9 mouse cellular contexts compared by ENCODE assay signal in genomic region chr12:40199795-40200402, GRCm38 (mm10). TPM values are rescaled to one million over a fixed set of nuclear protein-coding genes. Genes with fewer than 3 reads are reported as not detected.
DNase-seq lines count a peak whose midpoint lies in the region; ATAC-seq and TF ChIP-seq lines count a peak whose summit lies in the region.
"Had no signal": no experiment of that assay in that cellular context is flagged by ENCODE, and none has a peak within 500 bp of the region (broad histone marks: within the 10 kb centered on the region; RNA-seq: fewer than 3 reads in every experiment).

No protein-coding gene starts in this region.

- peak; percentile 73 to 85 for TF ChIP-seq CTCF in CH12.LX (conservative IDR thresholded peaks at IDR 0.05 in 1 of 2, IDR thresholded peaks at IDR 0.05 in 1 of 2; ENCODE audit: low read depth in 2 of 2, low read length in 2 of 2)
- peak; percentile 66 for TF ChIP-seq CTCF in bone marrow, adult 2 months (IDR thresholded peaks at IDR 0.05; ENCODE audit: control insufficient read depth, insufficient read depth, low read length)

- dilution Hi-C loops in CH12.LX (cut with MboI; ENCODE audit: extremely low pct_ligation_motif_present, extremely low pct_unique_long_range_greater_than_20kb, low sequenced_read_pairs) = no loop called here

- H3K27me3 ChIP-seq in CH12.LX (replicated peaks) = no peaks in the 10 kb centered on the region
- no peaks in the 10 kb centered on the region for H3K27me3 ChIP-seq in forebrain, embryonic 12.5 days
- no peaks in the 10 kb centered on the region for H3K27me3 ChIP-seq in heart, embryonic 15.5 days

- H3K4me2 ChIP-seq in CH12.LX (ENCODE audit: insufficient read depth, low read depth, poor library complexity, severe bottlenecking) = no peak overlapping the region
- no peak overlapping the region for H3K4me2 ChIP-seq in forebrain, embryonic 12.5 days
- peak overlapping the region; percentile 58 for H3K4me2 ChIP-seq in heart, embryonic 15.5 days

- peak; percentile 57; the same call in 1 of the 2 replicates for ATAC-seq in forebrain, embryonic 12.5 days (ENCODE audit: low FRiP score)
- ATAC-seq in heart, embryonic 15.5 days (replicated peaks; ENCODE audit: insufficient number of reproducible peaks, insufficient read depth, low FRiP score, low read depth) = peak; percentile 12; the same call in 1 of the 2 replicates

- DNase-seq in CH12.LX (ENCODE audit: extremely low read depth) = peak; percentile 65
- DNase-seq in kidney, postnatal 25 days = peak; percentile 64 to 71
- peak; percentile 61 to 72 for DNase-seq in lung, adult 18-20 months
- peak; percentile 56 for DNase-seq in ovary, postnatal 14 days (ENCODE audit: low spot score)
- peak; percentile 87 for DNase-seq in thymus, postnatal 14 days

- peaks cover 0 to 16% of the 10 kb centered on the region in 2 experiments; a peak in 2 of 4 replicates for H3K4me1 ChIP-seq in CH12.LX (ENCODE audit: control insufficient read depth in 1 of 2, insufficient read depth in 2 of 2)
- H3K4me1 ChIP-seq in bone marrow, adult 2 months (ENCODE audit: control insufficient read depth, insufficient read depth, low read length) = peaks cover 1% of the 10 kb centered on the region
- H3K4me1 ChIP-seq in forebrain, embryonic 12.5 days = no peaks in the 10 kb centered on the region
- peaks cover 6% of the 10 kb centered on the region; the same call in 1 of the 2 replicates for H3K4me1 ChIP-seq in heart, embryonic 15.5 days (replicated peaks)

- peaks cover 26 to 51% of the 10 kb centered on the region in 2 experiments for H3K36me3 ChIP-seq in CH12.LX (replicated peaks in 1 of 2; ENCODE audit: control insufficient read depth in 1 of 2, insufficient read depth in 1 of 2, low read length in 1 of 2)
- peaks cover 32% of the 10 kb centered on the region for H3K36me3 ChIP-seq in forebrain, embryonic 12.5 days (replicated peaks)
- peaks cover 27% of the 10 kb centered on the region for H3K36me3 ChIP-seq in heart, embryonic 15.5 days

- H3K9me3 ChIP-seq in CH12.LX (replicated peaks; ENCODE audit: low read length) = no peaks in the 10 kb centered on the region
- no peaks in the 10 kb centered on the region for H3K9me3 ChIP-seq in forebrain, embryonic 12.5 days
- H3K9me3 ChIP-seq in heart, embryonic 15.5 days (replicated peaks) = no peaks in the 10 kb centered on the region

- no peak overlapping the region for H3K4me3 ChIP-seq in CH12.LX (replicated peaks in 1 of 3; ENCODE audit: low read depth in 2 of 3, low read length in 2 of 3, poor library complexity in 1 of 3)
- no peak overlapping the region for H3K4me3 ChIP-seq in bone marrow, adult 2 months (replicated peaks; ENCODE audit: control insufficient read depth, low read depth, low read length)
- H3K4me3 ChIP-seq in forebrain, embryonic 12.5 days (replicated peaks) = no peak overlapping the region
- H3K4me3 ChIP-seq in heart, embryonic 15.5 days = peak overlapping the region; percentile 47
- H3K4me3 ChIP-seq: erythroblast, embryonic 14.5 days had no signal

- no peak for TF ChIP-seq EP300 in CH12.LX (IDR thresholded peaks at IDR 0.05; ENCODE audit: low read length)

- no peak overlapping the region for H3K9ac ChIP-seq in CH12.LX (ENCODE audit: insufficient read depth, low read depth)
- no peak overlapping the region for H3K9ac ChIP-seq in forebrain, embryonic 12.5 days
- peak overlapping the region; percentile 47; the same call in 1 of the 2 replicates for H3K9ac ChIP-seq in heart, embryonic 15.5 days

- H3K27ac ChIP-seq in CH12.LX (ENCODE audit: insufficient read depth, low read depth) = no peak overlapping the region
- H3K27ac ChIP-seq in bone marrow, adult 2 months (ENCODE audit: control insufficient read depth, insufficient read depth, low read depth, low read length, poor library complexity) = no peak overlapping the region
- H3K27ac ChIP-seq in forebrain, embryonic 12.5 days = no peak overlapping the region
- H3K27ac ChIP-seq in heart, embryonic 15.5 days = peak overlapping the region; percentile 88

- 40% methylated on average over 7 of the region's 7 CpGs for WGBS in bone marrow, adult 2 months
- 44% methylated on average over 7 of the region's 7 CpGs for WGBS in forebrain, embryonic 12.5 days
- WGBS in heart, embryonic 15.5 days = 35% methylated on average over 7 of the region's 7 CpGs

- TF ChIP-seq POLR2A in CH12.LX (IDR thresholded peaks at IDR 0.05; ENCODE audit: low read depth, low read length) = no peak; the same call in 1 of the 2 replicates
- TF ChIP-seq POLR2A in bone marrow, adult 2 months (IDR thresholded peaks at IDR 0.05; ENCODE audit: borderline replicate concordance, control insufficient read depth, low read depth, low read length) = no peak

- peak; percentile 64 for TF ChIP-seq RAD21 in CH12.LX (IDR thresholded peaks at IDR 0.05; ENCODE audit: low read depth, low read length)

- H3K79me2 ChIP-seq in CH12.LX (replicated peaks; ENCODE audit: control insufficient read depth, extremely low read depth, insufficient read depth, poor library complexity, severe bottlenecking) = peaks cover 3% of the 10 kb centered on the region

- in situ Hi-C loops in CH12.LX (cut with MboI; ENCODE audit: low pct_ligation_motif_present, low pct_unique_long_range_greater_than_20kb, low sequenced_read_pairs) = no loop called here

TF ChIP-seq in CH12.LX, 34 proteins besides CTCF, POLR2A, EP300 and RAD21:
- TF ChIP-seq SMC3 (IDR thresholded peaks at IDR 0.05; ENCODE audit: low read depth, low read length) (peak; percentile 64), ELF1 (IDR thresholded peaks at IDR 0.05; ENCODE audit: low read depth, low read length) (no peak), POLR2AphosphoS2 (IDR thresholded peaks at IDR 0.05; ENCODE audit: low read depth, low read length) (peak; percentile 54; the same call in 1 of the 2 replicates)

RNA-seq across cellular contexts. Expression of gene Lsmem1, which starts 0.6 kb away (rescaled TPM):
- total RNA-seq in CH12.LX (2012; rRNA removed) (not detected in 2 replicates), CH12.LX (2014; rRNA removed) (not detected in 2 replicates)
- not detected in 2 replicates for polyA plus RNA-seq in CH12.LX (2012; ENCODE audit: insufficient read length, low read depth)
- 1.4 and 2.2 TPM in 2 replicates for polyA plus RNA-seq in bone marrow, adult 2 months (2011; ENCODE audit: insufficient read depth, insufficient read length, low replicate concordance, missing spikeins)
- polyA plus RNA-seq in forebrain, embryonic 12.5 days (2016; fragmentation: Nextera tagmentation; extraction: Ambion mirVana) = 0.20 TPM in 1 of 2 replicates, not detected in the other
- polyA plus RNA-seq in heart, embryonic 15.5 days (2015; fragmentation: Nextera tagmentation; extraction: Ambion mirVana) = 26.3 and 31.2 TPM in 2 replicates
- polyA plus RNA-seq: erythroblast, embryonic 14.5 days had no signal

RNA-seq across cellular contexts. Expression of gene Ifrd1, which starts 48.4 kb away (rescaled TPM):
- total RNA-seq in CH12.LX (2012; rRNA removed) (98.2 and 105 TPM in 2 replicates), CH12.LX (2014; rRNA removed) (427 and 506 TPM in 2 replicates)
- 258 and 269 TPM in 2 replicates for polyA plus RNA-seq in CH12.LX (2012; ENCODE audit: insufficient read length, low read depth)
- polyA plus RNA-seq in bone marrow, adult 2 months (2011; ENCODE audit: insufficient read depth, insufficient read length, low replicate concordance, missing spikeins) = 47.2 and 86.5 TPM in 2 replicates
- polyA plus RNA-seq in forebrain, embryonic 12.5 days (2016; fragmentation: Nextera tagmentation; extraction: Ambion mirVana) = 195 and 196 TPM in 2 replicates
- 85.8 and 86.3 TPM in 2 replicates for polyA plus RNA-seq in heart, embryonic 15.5 days (2015; fragmentation: Nextera tagmentation; extraction: Ambion mirVana)
